Mouse (Mus musculus) stomach, postnatal 0 days (tissue): ENCODE results near the gene Hnrnph3.

Experiments
- CTCF ChIP-seq: IDR thresholded peaks from 2 replicates; pipeline ENCODE4 v1.5.1; 2016; ENCODE audit warnings: antibody characterized with exemption, low read depth, mild to moderate bottlenecking, moderate library complexity
- EP300 ChIP-seq: optimal IDR thresholded peaks from 2 replicates; pipeline ENCODE3; 2016; ENCODE audit warnings: antibody characterized with exemption

GRCm38 (mm10) chr10:63065988-63066387 lies 42.0 kb upstream of the Hnrnph3 start:
- TF ChIP-seq CTCF: peak; percentile 93
- no peak for TF ChIP-seq EP300
